Mouse (Mus musculus): ENCODE results near the gene Hmg20b. TPM values are rescaled to one million over a fixed set of nuclear protein-coding genes. Genes with fewer than 3 reads are reported as not detected.

Hmg20b gene
- total and polyA plus RNA-seq, 3 experiments: 7.9 to 39.6 (median 18.7) TPM

- Histone ChIP-seq H3K9ac (ENCODE audit: insufficient read depth, low read depth) (no peak overlapping the region), H3K4me3 (replicated peaks in 1 of 3; ENCODE audit: low read depth in 2 of 3, low read length in 2 of 3, poor library complexity in 1 of 3) (no peak overlapping the region), H3K4me1 (ENCODE audit: control insufficient read depth in 1 of 2, insufficient read depth in 2 of 2) (peaks cover 6 to 14% of the 10 kb centered on the region in 2 experiments), H3K9me3 (replicated peaks; ENCODE audit: low read length) (no peaks in the 10 kb centered on the region), H3K27ac (ENCODE audit: insufficient read depth, low read depth) (no peak overlapping the region), H3K79me2 (replicated peaks; ENCODE audit: control insufficient read depth, extremely low read depth, insufficient read depth, poor library complexity, severe bottlenecking) (peaks cover 12% of the 10 kb centered on the region), H3K4me2 (ENCODE audit: insufficient read depth, low read depth, poor library complexity, severe bottlenecking) (no peak overlapping the region), H3K36me3 (replicated peaks in 1 of 2; ENCODE audit: control insufficient read depth in 1 of 2, insufficient read depth in 1 of 2, low read length in 1 of 2) (peaks cover 49 to 70% of the 10 kb centered on the region in 2 experiments), H3K27me3 (replicated peaks) (no peaks in the 10 kb centered on the region)
- dilution Hi-C loops (cut with MboI; ENCODE audit: extremely low pct_ligation_motif_present, extremely low pct_unique_long_range_greater_than_20kb, low sequenced_read_pairs): no loop called here
- TF ChIP-seq POLR2AphosphoS2 (IDR thresholded peaks at IDR 0.05; ENCODE audit: low read depth, low read length) (peak; percentile 34; the same call in 1 of the 2 replicates), RAD21 (IDR thresholded peaks at IDR 0.05; ENCODE audit: low read depth, low read length) (peak; percentile 60), MXI1 (IDR thresholded peaks at IDR 0.05; ENCODE audit: low read depth, low read length) (no peak), CTCF (conservative IDR thresholded peaks at IDR 0.05 in 1 of 2, IDR thresholded peaks at IDR 0.05 in 1 of 2; ENCODE audit: low read depth in 2 of 2, low read length in 2 of 2) (peak; percentile 88 to 94), MEF2A (IDR thresholded peaks at IDR 0.05; ENCODE audit: borderline replicate concordance, low read depth, low read length) (no peak), RCOR1 (conservative IDR thresholded peaks at IDR 0.05; ENCODE audit: low read depth, low read length) (no peak), ETS1 (conservative IDR thresholded peaks at IDR 0.05; ENCODE audit: low read depth, low read length) (no peak), ZNF384 (IDR thresholded peaks at IDR 0.05; ENCODE audit: low read depth, low read length) (no peak), SMC3 (IDR thresholded peaks at IDR 0.05; ENCODE audit: low read depth, low read length) (peak; percentile 85), ZMIZ1 (IDR thresholded peaks at IDR 0.05; ENCODE audit: low read depth, low read length) (no peak), UBTF (IDR thresholded peaks at IDR 0.05; ENCODE audit: low read depth, low read length) (no peak), EP300 (IDR thresholded peaks at IDR 0.05; ENCODE audit: low read length) (no peak), SIN3A (IDR thresholded peaks at IDR 0.05; ENCODE audit: low read length) (no peak), USF2 (conservative IDR thresholded peaks at IDR 0.05; ENCODE audit: low read depth, low read length) (no peak), PAX5 (IDR thresholded peaks at IDR 0.05; ENCODE audit: low read length) (no peak), MAZ (IDR thresholded peaks at IDR 0.05; ENCODE audit: low read depth, low read length) (no peak), POLR2A (IDR thresholded peaks at IDR 0.05; ENCODE audit: low read depth, low read length) (no peak), E2F4 (IDR thresholded peaks at IDR 0.05; ENCODE audit: insufficient replicate concordance, low read depth, low read length) (no peak), NRF1 (IDR thresholded peaks at IDR 0.05; ENCODE audit: low read depth, low read length) (no peak), MAFK (IDR thresholded peaks at IDR 0.05; ENCODE audit: insufficient replicate concordance, low read length) (no peak), BHLHE40 (IDR thresholded peaks at IDR 0.05; ENCODE audit: low read depth, low read length) (no peak)
- in situ Hi-C loops (cut with MboI; ENCODE audit: low pct_ligation_motif_present, low pct_unique_long_range_greater_than_20kb, low sequenced_read_pairs): no loop called here
- peak; percentile 51 for DNase-seq (ENCODE audit: extremely low read depth)
Observed at GRCm38 (mm10) chr10:81389801-81390677, 39.8 kb upstream of the Hmg20b start.
